Mouse (Mus musculus) G1E (cell line): ENCODE results near the gene Crtam.

Experiments
- CTCF ChIP-seq: IDR thresholded peaks from 2 replicates; pipeline ENCODE4 v1.5.1; 2012; ENCODE audit warnings: low read depth, low read length, inconsistent platforms, mixed read lengths
- GATA1 ChIP-seq: IDR thresholded peaks from 2 replicates; pipeline ENCODE4 v1.6.1; 2012; ENCODE audit warnings: borderline replicate concordance, low read length, inconsistent platforms, mixed read lengths
- POLR2AphosphoS5 ChIP-seq: IDR thresholded peaks from 2 replicates; pipeline ENCODE4 v1.6.1; 2012; ENCODE audit warnings: low read depth, low read length, inconsistent platforms; ENCODE audit not compliant: insufficient replicate concordance
- TAL1 ChIP-seq: conservative IDR thresholded peaks from 2 replicates; pipeline ENCODE4 v1.6.1; 2012; ENCODE audit warnings: low read depth, low read length, inconsistent platforms, mixed read lengths

GRCm38 (mm10) chr9:41043641-41044040 lies 39.2 kb upstream of the Crtam start:
- no peak for TF ChIP-seq CTCF
- TF ChIP-seq GATA1, result no peak
- TF ChIP-seq TAL1, result no peak
- no peak for TF ChIP-seq POLR2AphosphoS5
